Mouse (Mus musculus): Measurements from ENCODE around the gene Ptprn2.
"Not testable (repeated sequence)": the region's sequence is repeated elsewhere in the genome, so short reads cannot be mapped to it uniquely, and the experiment has no call there.

The Ptprn2 gene

GRCm38 (mm10) chr12:116485591-116486403 lies at the start of gene Ptprn2:
Gene Ptprn2, plus strand, starts transcription at chr12:116485720.
- DNase-seq (ENCODE audit: low spot score) = peak; percentile 80

DNA sequence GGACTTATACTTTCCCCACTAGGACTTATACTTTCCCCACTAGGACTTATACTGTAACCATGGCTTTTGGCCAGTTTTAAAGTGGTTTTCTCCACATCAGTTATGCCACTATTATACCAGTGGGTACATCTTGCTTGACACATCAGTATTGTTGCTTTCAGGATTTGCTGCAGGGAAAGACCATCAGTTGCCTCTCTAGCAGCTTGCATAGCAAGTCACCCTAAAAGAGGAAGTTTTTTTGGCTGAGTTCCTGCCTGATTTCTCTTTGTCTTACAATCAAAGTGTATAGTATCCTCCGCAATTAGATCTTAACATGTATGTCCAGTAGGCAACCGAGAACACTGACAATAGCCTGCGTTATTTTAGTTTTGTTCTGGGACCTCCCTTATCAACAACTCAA lies 49.4 kb upstream of the Ptprn2 start:
- no peak for DNase-seq (ENCODE audit: low spot score)

GRCm38 (mm10) chr12:116438591-116438990 lies 46.9 kb upstream of the Ptprn2 start:
- no peak for DNase-seq (ENCODE audit: low spot score)

DNA sequence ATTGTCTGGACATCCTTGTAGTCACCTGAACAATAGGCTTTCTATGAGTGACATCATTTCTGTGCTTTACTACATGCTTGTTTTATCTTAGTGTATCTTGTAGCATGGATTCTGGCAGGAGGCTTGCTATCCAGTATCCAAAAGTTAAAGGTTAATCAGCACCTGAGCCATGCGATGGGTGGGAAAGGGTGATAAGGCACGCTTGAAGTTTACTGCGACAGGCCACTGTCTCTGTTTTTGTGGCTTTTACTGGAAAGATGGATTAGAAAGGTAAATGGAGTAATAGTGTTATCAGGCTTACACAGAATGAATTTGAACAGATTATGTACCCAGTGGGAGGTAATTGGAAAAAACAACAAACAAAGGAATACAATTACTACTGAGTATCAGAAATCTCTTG lies 43.3 kb upstream of the Ptprn2 start:
- DNase-seq (ENCODE audit: low spot score) = peak; percentile 15

- DNase-seq (ENCODE audit: low spot score) = peak; percentile 56
These were observed 36.0 kb upstream of the Ptprn2 start for GRCm38 (mm10) chr12:116449536-116449935.

DNA sequence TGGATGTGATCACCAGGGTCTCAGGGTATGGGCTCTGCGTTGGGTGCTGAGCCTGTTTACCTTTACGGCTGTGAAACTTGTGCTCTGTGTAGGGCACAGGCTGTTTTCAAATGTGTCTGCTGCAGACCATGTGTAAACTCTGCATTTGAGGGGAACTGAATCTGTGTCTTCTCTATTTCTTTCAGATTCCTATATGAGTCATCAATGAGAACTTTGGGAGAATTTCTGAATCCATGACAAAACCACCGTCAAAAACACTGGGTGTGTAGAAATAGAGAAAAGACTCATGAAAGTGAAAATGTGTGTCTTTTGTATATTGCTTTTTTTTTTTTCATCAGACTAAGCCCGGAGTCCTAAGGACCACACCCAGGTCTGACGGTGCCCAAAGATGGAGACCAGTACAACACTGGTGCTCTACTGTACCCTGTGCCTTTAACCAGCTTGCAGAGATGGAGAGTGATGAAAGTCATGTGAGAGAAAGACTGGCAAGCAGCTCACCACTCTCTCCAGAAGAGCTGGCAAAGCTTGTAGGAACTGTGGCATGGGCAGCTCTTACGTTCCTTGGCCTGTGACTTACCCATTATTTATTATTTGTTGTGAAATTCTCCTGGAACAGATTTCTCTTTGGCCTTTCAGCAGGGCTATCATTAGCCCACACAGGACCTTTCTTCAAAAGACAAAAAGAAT lies 25.0 kb upstream of the Ptprn2 start:
- no peak for DNase-seq (ENCODE audit: low spot score)

- no peak for DNase-seq (ENCODE audit: low spot score)
These were observed 18.5 kb upstream of the Ptprn2 start for GRCm38 (mm10) chr12:116467030-116467429.

DNA sequence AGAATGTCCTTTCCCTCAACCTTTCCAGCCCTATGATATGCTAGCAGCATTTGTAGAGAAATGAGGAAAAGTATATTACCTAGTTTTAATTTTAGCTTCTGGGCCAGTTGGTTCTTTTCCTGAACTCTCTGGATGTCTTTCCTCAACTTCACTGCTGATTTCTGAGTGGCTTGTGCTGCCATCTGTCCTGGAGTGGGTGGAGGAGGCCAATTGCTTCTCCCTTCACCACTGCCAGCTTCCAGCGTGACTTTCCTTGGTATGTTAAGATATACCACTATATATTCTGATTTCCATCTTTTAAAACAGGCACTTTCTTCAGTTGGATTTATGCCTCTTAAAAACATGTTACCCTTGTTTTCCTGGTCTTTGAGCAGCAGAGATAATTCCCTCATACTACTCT lies 17.2 kb upstream of the Ptprn2 start:
- DNase-seq (ENCODE audit: low spot score) = no peak

DNA sequence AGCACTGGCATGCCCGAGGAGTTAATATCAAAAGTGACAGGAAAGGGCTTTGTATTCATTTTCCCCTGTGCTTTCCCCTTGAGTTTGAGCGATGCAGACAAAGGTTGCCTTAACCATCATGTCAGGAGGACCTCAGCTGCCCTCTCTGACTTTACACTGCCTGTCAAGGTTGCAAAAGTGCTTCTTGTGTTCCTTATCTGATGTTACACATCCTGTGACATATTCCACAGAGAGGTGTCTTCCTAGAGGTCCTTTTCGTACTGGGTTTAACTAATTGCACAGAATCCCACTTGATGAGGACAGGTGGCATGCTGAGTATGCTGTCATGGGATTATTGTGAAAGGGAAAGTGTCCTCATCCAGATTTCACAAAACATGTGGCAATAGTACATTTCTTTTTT lies 16.4 kb upstream of the Ptprn2 start:
- DNase-seq (ENCODE audit: low spot score) = no peak

- no peak for DNase-seq (ENCODE audit: low spot score)
These were observed 12.3 kb upstream of the Ptprn2 start for GRCm38 (mm10) chr12:116473264-116473663.

DNA sequence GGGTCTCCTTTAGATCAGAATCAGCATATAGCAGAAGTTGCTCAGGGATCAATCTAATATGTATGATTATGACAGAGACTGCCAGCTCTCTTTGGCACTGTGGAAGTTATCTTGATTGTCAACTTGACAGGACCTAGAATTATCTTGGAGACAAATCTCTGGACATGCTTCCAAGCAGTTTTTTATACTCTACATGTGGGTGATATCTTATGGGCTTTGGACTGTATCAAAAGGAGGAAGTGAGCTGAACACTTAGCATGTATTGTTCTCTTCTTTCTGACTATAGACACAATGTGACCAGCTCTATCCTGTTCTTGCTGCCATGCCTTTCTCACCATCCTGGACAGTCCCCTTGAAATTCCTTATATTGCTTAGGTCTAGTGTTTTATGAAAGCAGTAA lies 11.8 kb upstream of the Ptprn2 start:
- no peak for DNase-seq (ENCODE audit: low spot score)

DNA sequence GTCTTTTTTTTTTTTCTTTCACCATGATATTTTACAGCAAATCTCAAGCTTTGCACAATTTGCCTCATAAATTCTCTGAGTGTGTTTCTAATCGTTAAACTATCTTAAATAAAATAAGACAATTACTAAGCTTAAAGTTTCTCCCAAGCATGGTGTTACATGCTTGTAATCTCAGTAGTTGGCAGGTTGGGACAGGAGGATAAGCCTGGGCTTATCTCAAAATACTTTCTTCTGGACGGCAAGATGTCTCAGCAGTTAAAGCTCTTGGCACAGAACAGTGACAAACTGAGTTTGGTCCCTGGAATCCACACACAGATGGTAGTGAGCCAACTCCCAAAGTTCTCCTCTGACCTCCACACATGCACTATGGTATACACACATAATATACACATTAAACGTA lies 10.8 kb upstream of the Ptprn2 start:
- DNase-seq (ENCODE audit: low spot score) = no peak

DNA sequence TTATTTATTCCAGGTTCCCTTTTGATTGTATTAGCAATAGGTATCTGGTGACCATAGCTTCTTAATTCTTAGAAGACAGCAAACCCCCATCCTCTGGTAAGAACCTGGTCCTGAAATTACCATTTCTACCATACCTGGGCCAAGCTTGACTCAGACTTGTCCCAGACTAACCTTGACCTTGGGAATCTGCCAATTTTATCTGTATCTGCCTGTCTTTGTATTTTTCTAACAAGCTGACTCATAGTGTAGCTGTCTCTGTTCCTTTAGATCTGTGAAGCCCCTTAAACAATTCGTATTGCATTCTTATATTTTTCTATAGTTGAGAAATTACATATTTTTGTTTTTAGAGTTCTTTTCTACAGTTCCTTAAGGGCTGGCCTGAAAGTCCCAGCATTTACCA lies 6.7 kb upstream of the Ptprn2 start:
- DNase-seq (ENCODE audit: low spot score) = no peak

GRCm38 (mm10) chr12:116481921-116482320 lies 3.6 kb upstream of the Ptprn2 start:
- no peak for DNase-seq (ENCODE audit: low spot score)

DNA sequence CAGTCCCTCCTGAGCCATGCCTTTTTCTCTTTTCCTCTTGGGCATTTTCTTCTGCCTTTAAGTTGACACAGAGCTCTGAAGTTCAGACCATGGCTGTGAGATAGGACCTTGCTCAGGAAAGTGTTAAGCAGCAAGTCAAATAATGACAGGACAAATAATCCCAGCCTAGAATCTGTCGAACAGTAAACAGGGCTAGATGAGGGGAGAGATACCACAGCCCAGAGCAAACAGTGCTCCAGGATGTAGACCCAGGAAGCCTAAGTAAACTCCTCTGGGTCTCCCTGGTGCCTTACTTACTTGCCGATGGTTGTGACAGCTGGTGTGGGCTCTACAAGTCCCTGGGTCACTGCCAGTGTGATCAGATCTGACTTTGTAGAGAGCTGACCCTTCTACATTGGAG lies 1.9 kb upstream of the Ptprn2 start:
- peak; percentile 48 for DNase-seq (ENCODE audit: low spot score)

- no peak for DNase-seq (ENCODE audit: low spot score)
These were observed 529 bp upstream of the Ptprn2 start for GRCm38 (mm10) chr12:116484991-116485390.

DNA sequence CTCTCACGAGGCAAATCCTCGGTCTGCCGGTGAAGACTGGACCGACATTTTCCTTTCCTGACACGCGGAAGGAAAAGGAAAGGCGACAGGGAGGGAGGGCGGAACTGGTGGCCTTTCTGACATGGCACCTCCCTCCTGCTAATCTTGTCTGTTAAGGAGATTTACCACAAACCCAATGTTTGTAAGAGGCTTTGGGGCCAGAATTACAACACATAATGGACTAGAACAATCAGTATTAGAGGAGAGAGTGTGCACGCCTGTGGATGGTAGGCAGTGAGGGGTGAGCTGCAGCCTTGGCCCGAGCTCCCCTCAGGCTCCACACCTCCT lies 847 bp downstream of the Ptprn2 start:
- no peak for DNase-seq (ENCODE audit: low spot score)

DNA sequence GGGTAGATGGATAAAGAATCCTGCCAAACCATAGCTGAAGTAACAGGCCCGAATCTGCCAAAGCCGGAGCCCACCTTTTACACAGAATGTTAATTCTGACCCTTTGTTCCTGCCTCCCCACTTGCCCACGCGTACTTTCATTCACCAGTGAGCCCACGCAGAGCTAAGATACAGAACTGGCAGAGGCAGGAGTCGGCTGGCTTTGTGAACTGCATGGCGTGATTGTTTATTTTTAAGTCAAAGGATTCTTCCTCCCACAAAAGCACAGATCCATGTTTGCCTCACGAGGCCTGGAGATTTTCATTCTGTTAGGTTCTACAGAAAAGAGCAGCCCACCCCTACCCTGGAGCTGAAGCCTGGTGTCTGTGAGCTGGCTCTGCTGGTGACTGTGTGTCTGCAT lies 3.3 kb downstream of the Ptprn2 start:
- no peak for DNase-seq (ENCODE audit: low spot score)

DNA sequence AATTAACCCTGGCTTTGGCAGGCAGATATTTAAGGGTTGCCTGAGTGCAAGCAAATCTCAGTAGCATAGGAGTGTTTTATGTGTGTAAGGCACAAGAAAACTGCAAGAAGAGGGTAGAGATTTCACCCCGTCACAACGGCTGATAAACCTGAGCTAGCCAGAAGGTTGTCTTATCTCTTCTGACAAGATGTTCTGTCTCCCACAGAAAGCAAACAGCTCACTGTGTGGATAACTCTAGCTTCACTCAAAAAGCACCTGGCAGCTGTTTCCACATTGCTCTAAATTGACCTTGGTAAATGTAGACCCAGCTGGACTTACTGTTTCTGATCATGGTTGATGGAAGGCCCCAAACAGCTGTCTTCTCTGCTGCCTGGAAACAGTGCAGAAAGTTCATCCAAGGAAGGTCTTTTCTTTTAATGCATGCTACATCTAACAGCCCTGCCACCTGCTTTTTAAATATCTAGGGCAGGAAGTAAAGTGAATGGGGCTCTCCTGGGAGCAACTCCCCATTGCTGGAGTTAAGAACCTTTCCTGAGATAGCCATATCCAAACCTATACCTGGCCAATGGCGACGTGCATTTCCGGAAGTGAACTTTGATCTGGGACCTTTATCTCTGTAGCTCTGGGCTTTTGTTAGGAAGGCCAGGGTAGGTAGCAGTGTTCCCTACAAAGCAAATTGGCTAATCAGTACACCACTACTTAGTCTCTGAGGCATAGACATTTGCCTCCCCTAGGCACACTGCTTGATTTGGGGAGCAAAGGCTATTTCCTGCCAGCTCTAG lies 5.2 kb downstream of the Ptprn2 start:
- no peak for DNase-seq (ENCODE audit: low spot score)

DNA sequence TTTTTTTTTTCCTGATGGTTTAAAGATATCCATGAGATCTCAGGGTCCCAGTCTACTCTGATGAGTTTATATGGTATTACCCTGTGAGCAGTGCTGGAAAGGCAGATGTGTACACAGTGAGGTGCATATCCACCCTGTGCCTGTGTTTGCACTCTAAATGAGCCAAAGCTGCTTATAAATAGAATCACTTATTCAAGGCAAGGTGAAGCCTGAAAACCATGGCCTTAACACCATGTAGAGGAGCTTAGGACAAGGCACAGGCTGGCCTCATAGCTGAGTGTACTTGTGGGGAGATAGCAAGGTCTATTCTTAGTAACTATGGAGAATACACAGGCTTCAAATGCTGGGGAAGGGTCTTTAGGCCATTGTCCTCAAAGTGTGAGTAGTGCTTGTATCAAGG lies 13.1 kb downstream of the Ptprn2 start:
- no peak for DNase-seq (ENCODE audit: low spot score)

DNA sequence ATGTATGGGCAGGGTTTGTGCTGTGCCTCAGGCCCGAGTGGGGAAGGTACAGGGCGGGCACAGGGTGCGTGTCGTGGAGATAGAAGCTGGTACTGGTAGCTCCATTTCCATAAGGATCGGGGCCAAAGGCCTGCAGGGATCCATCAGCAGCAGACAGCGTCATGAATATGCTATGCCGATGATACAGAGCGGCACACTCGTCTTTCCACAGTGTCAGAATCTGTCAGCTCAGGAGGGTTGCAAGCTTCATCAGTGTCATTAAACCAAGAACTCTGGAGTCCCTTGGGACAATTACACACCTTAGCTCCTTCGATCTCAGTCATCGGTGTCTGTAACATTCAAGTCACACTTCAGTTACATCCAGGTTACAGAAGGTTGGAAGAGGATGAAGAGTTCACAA lies 15.1 kb downstream of the Ptprn2 start:
- DNase-seq (ENCODE audit: low spot score) = no peak

- DNase-seq (ENCODE audit: low spot score) = no peak
These were observed 27.0 kb downstream of the Ptprn2 start for GRCm38 (mm10) chr12:116512482-116512881.

- not testable (repeated sequence) for DNase-seq (ENCODE audit: low spot score)
These were observed 28.3 kb downstream of the Ptprn2 start for GRCm38 (mm10) chr12:116513788-116514187.
